ENCODE assay signal across 11 mouse cellular contexts in genomic region chr9:49728211-49728610, GRCm38 (mm10).
DNase-seq lines count a peak whose midpoint lies in the region; ATAC-seq lines count a peak whose summit lies in the region.
"Had no signal": no experiment of that assay in that cellular context is flagged by ENCODE, and none has a peak within 500 bp of the region (broad histone marks: within the 10 kb centered on the region; RNA-seq: fewer than 3 reads in every experiment).

No protein-coding gene starts in this region.

- no peaks in the 10 kb centered on the region for H3K9me3 ChIP-seq in midbrain, embryonic 11.5 days (ENCODE audit: control insufficient read depth, low read length)
- no peaks in the 10 kb centered on the region for H3K9me3 ChIP-seq in midbrain, embryonic 10.5 days (replicated peaks)
- H3K9me3 ChIP-seq in embryonic facial prominence, embryonic 14.5 days (ENCODE audit: control insufficient read depth, low read length): no peaks in the 10 kb centered on the region

- no peak overlapping the region for H3K9ac ChIP-seq in midbrain, embryonic 11.5 days (ENCODE audit: low read length)
- H3K9ac ChIP-seq in embryonic facial prominence, embryonic 14.5 days (ENCODE audit: low read depth, low read length): no peak overlapping the region

- H3K27ac ChIP-seq in midbrain, embryonic 11.5 days (ENCODE audit: low read depth, low read length): no peak overlapping the region
- no peak overlapping the region for H3K27ac ChIP-seq in midbrain, embryonic 10.5 days (replicated peaks)
- H3K27ac ChIP-seq in embryonic facial prominence, embryonic 14.5 days (replicated peaks; ENCODE audit: low read depth, low read length): no peak overlapping the region
- H3K27ac ChIP-seq: stomach, postnatal 0 days had no signal

- no peak overlapping the region for H3K4me3 ChIP-seq in midbrain, embryonic 11.5 days (ENCODE audit: low read depth, low read length)
- no peak overlapping the region for H3K4me3 ChIP-seq in midbrain, embryonic 10.5 days
- H3K4me3 ChIP-seq in embryonic facial prominence, embryonic 14.5 days (ENCODE audit: low read depth, low read length): no peak overlapping the region

- H3K4me1 ChIP-seq in midbrain, embryonic 11.5 days (ENCODE audit: control insufficient read depth, insufficient read depth, low read length): peaks cover 4% of the 10 kb centered on the region
- peaks cover 16% of the 10 kb centered on the region for H3K4me1 ChIP-seq in midbrain, embryonic 10.5 days
- H3K4me1 ChIP-seq in embryonic facial prominence, embryonic 14.5 days (ENCODE audit: control insufficient read depth, insufficient read depth, low read length): 0 out of 2 replicates have a peak, but pooled peaks cover 3% of the 10 kb centered on the region

- WGBS in midbrain, embryonic 11.5 days: 49% methylated on average over 8 of the region's 8 CpGs
- WGBS in midbrain, embryonic 10.5 days: 51% methylated on average over 8 of the region's 8 CpGs
- 44% methylated on average over 8 of the region's 8 CpGs for WGBS in embryonic facial prominence, embryonic 14.5 days

- no peaks in the 10 kb centered on the region for H3K27me3 ChIP-seq in midbrain, embryonic 11.5 days (ENCODE audit: control insufficient read depth, insufficient read depth, low read length)
- H3K27me3 ChIP-seq in midbrain, embryonic 10.5 days (ENCODE audit: low read depth, poor library complexity, severe bottlenecking): no peaks in the 10 kb centered on the region
- H3K27me3 ChIP-seq in embryonic facial prominence, embryonic 14.5 days (replicated peaks; ENCODE audit: control insufficient read depth, insufficient read depth, low read length): no peaks in the 10 kb centered on the region

- no peak for ATAC-seq in midbrain, embryonic 11.5 days (ENCODE audit: low FRiP score)
- ATAC-seq in embryonic facial prominence, embryonic 14.5 days (ENCODE audit: low read depth): peak; percentile 53; the same call in 1 of the 2 replicates

- H3K4me2 ChIP-seq in midbrain, embryonic 11.5 days: no peak overlapping the region
- H3K4me2 ChIP-seq in embryonic facial prominence, embryonic 14.5 days (ENCODE audit: low read depth, low read length): no peak overlapping the region

- H3K36me3 ChIP-seq in midbrain, embryonic 11.5 days (ENCODE audit: control insufficient read depth, insufficient read depth, low read length): no peaks in the 10 kb centered on the region
- no peaks in the 10 kb centered on the region for H3K36me3 ChIP-seq in midbrain, embryonic 10.5 days
- H3K36me3 ChIP-seq in embryonic facial prominence, embryonic 14.5 days (ENCODE audit: control insufficient read depth, insufficient read depth, low read length): no peaks in the 10 kb centered on the region

- DNase-seq in midbrain, embryonic 11.5 days (ENCODE audit: low spot score, missing footprints): peak; percentile 74
- DNase-seq in midbrain, embryonic 10.5 days (ENCODE audit: low spot score): no peak
- no peak for DNase-seq in embryonic facial prominence, embryonic 14.5 days (ENCODE audit: low spot score)
- peak; percentile 72 for DNase-seq in layer of hippocampus, adult 9-11 months
- DNase-seq in right cerebral cortex, postnatal 10 days (ENCODE audit: low spot score in 2 of 2): peak; percentile 34 to 69
- DNase-seq in adrenal gland, postnatal 36 days: no peak
- no peak for DNase-seq in T-cell, adult 2 months (ENCODE audit: low spot score)
- no peak for DNase-seq in adrenal gland, adult 18-20 months (ENCODE audit: low spot score in 2 of 2)
- DNase-seq: cerebellum, postnatal 14 days; heart, postnatal 14 days had no signal

Comparison
In these comparisons a context has a peak if more than half of its experiments do, and no peak if none do; other contexts are left out.
1. DNase-seq: peak in midbrain, embryonic 11.5 days (single experiment), layer of hippocampus, adult 9-11 months (single experiment) and right cerebral cortex, postnatal 10 days (2 of 2); none in midbrain, embryonic 10.5 days (single experiment), embryonic facial prominence, embryonic 14.5 days (single experiment), adrenal gland, postnatal 36 days (0 of 2), T-cell, adult 2 months (single experiment) and adrenal gland, adult 18-20 months (0 of 2).